Mouse (Mus musculus) ES-Bruce4 (cell line): ENCODE measurements around the gene Tpsb2. TPM values are rescaled to one million over a fixed set of nuclear protein-coding genes. Genes with fewer than 3 reads are reported as not detected.

Experiments used
- H3K27ac ChIP-seq: 2 replicates; pipeline ENCODE4 v1.5.1; 2012; ENCODE audit warnings: low read length, inconsistent platforms; ENCODE audit not compliant: insufficient read depth
- H3K27me3 ChIP-seq: 2 replicates; pipeline ENCODE4 v1.6.1; 2012; ENCODE audit warnings: mild to moderate bottlenecking, low read length, inconsistent platforms; ENCODE audit not compliant: control insufficient read depth, poor library complexity, insufficient read depth, severe bottlenecking
- H3K36me3 ChIP-seq: 2 replicates; pipeline ENCODE4 v1.6.1; 2012; ENCODE audit warnings: inconsistent platforms, mild to moderate bottlenecking, low read length, moderate library complexity; ENCODE audit not compliant: control insufficient read depth, poor library complexity, insufficient read depth, severe bottlenecking
- H3K4me1 ChIP-seq: one replicate; pipeline ENCODE4 v1.8.1; 2011; ENCODE audit warnings: low read length; ENCODE audit not compliant: control insufficient read depth, insufficient read depth
- H3K4me3 ChIP-seq: 2 replicates; pipeline ENCODE4 v1.5.1; 2011; ENCODE audit warnings: low read depth, mild to moderate bottlenecking, low read length
- H3K9ac ChIP-seq: 2 replicates; pipeline ENCODE4 v1.6.1; 2012; ENCODE audit warnings: low read depth, mild to moderate bottlenecking, inconsistent platforms; ENCODE audit not compliant: poor library complexity, severe bottlenecking
- H3K9me3 ChIP-seq: replicated peaks from 2 replicates; pipeline ENCODE4 v1.6.1; 2012; ENCODE audit warnings: mild to moderate bottlenecking, low read length, inconsistent platforms; ENCODE audit not compliant: control insufficient read depth, poor library complexity, insufficient read depth, severe bottlenecking
- CTCF ChIP-seq: IDR thresholded peaks from one replicate; pipeline ENCODE4 v1.8.1; 2011; ENCODE audit warnings: low read depth, low read length
- EP300 ChIP-seq: IDR thresholded peaks from 2 replicates; pipeline ENCODE4 v1.6.1; 2011; ENCODE audit warnings: low read depth, low read length; ENCODE audit not compliant: insufficient read depth
- POLR2A ChIP-seq: IDR thresholded peaks from one replicate; pipeline ENCODE4 v1.8.1; 2011; ENCODE audit warnings: low read length; ENCODE audit not compliant: insufficient read depth
- polyA plus RNA-seq: library from polyadenylated mRNA; stranded (reverse); fragments of >200 nt; gene quantifications from 2 replicates; pipeline ENCODE4 v1.2.4, GENCODE M21; 2011; ENCODE audit warnings: low read depth; ENCODE audit not compliant: missing spikeins, insufficient read depth, insufficient read length

Gene Tpsb2
- polyA plus RNA-seq, 1 experiment, result not detected

- no peak overlapping the region for H3K27ac ChIP-seq
- H3K4me1 ChIP-seq, result no peaks in the 10 kb centered on the region
- no peaks in the 10 kb centered on the region for H3K36me3 ChIP-seq
- H3K4me3 ChIP-seq, result no peak overlapping the region
- H3K9me3 ChIP-seq, result no peaks in the 10 kb centered on the region
- H3K9ac ChIP-seq, result no peak overlapping the region
- no peaks in the 10 kb centered on the region for H3K27me3 ChIP-seq
- TF ChIP-seq POLR2A (no peak), CTCF (no peak), EP300 (no peak)
Observed at GRCm38 (mm10) chr17:25402224-25402623, 36.1 kb downstream of the Tpsb2 start.

GRCm38 (mm10) chr17:25404190-25404589, 38.1 kb downstream of the Tpsb2 start:
- Histone ChIP-seq H3K4me3 (no peak overlapping the region), H3K4me1 (no peaks in the 10 kb centered on the region), H3K27ac (no peak overlapping the region), H3K9me3 (no peaks in the 10 kb centered on the region), H3K9ac (no peak overlapping the region), H3K27me3 (no peaks in the 10 kb centered on the region), H3K36me3 (no peaks in the 10 kb centered on the region)
- TF ChIP-seq POLR2A (no peak), CTCF (no peak), EP300 (no peak)

- no peaks in the 10 kb centered on the region for H3K9me3 ChIP-seq
- no peaks in the 10 kb centered on the region for H3K36me3 ChIP-seq
- H3K4me3 ChIP-seq, result no peak overlapping the region
- TF ChIP-seq EP300 (no peak), POLR2A (no peak), CTCF (no peak)
- H3K9ac ChIP-seq, result no peak overlapping the region
- H3K4me1 ChIP-seq, result no peaks in the 10 kb centered on the region
- H3K27me3 ChIP-seq, result no peaks in the 10 kb centered on the region
- H3K27ac ChIP-seq, result no peak overlapping the region
Observed at GRCm38 (mm10) chr17:25405224-25405895, 39.3 kb downstream of the Tpsb2 start.

GRCm38 (mm10) chr17:25406011-25406441, 39.9 kb downstream of the Tpsb2 start:
- Histone ChIP-seq H3K36me3 (no peaks in the 10 kb centered on the region), H3K27ac (no peak overlapping the region), H3K9ac (no peak overlapping the region), H3K4me1 (no peaks in the 10 kb centered on the region), H3K27me3 (no peaks in the 10 kb centered on the region), H3K4me3 (no peak overlapping the region), H3K9me3 (no peaks in the 10 kb centered on the region)
- TF ChIP-seq CTCF (peak; percentile 16), EP300 (no peak), POLR2A (no peak)

GRCm38 (mm10) chr17:25407352-25407751, 41.2 kb downstream of the Tpsb2 start:
- Histone ChIP-seq H3K9me3 (no peaks in the 10 kb centered on the region), H3K4me1 (no peaks in the 10 kb centered on the region)

GRCm38 (mm10) chr17:25408302-25408999, 42.3 kb downstream of the Tpsb2 start:
- H3K4me3 ChIP-seq, result no peak overlapping the region
- no peaks in the 10 kb centered on the region for H3K27me3 ChIP-seq
- TF ChIP-seq EP300, result no peak
- no peak for TF ChIP-seq POLR2A
- no peak for TF ChIP-seq CTCF
- no peaks in the 10 kb centered on the region for H3K9me3 ChIP-seq
- H3K27ac ChIP-seq, result no peak overlapping the region
- H3K36me3 ChIP-seq, result no peaks in the 10 kb centered on the region
- H3K4me1 ChIP-seq, result no peaks in the 10 kb centered on the region
- no peak overlapping the region for H3K9ac ChIP-seq

More at GRCm38 (mm10) chr17:25407352-25407751, 41.2 kb downstream of the Tpsb2 start:
- Histone ChIP-seq H3K36me3 (no peaks in the 10 kb centered on the region), H3K27ac (no peak overlapping the region), H3K4me3 (no peak overlapping the region), H3K9ac (no peak overlapping the region), H3K27me3 (no peaks in the 10 kb centered on the region)
- TF ChIP-seq CTCF (no peak), POLR2A (no peak), EP300 (no peak)
